Mouse (Mus musculus): ENCODE data around the gene Poldip3.

The Poldip3 gene

DNA sequence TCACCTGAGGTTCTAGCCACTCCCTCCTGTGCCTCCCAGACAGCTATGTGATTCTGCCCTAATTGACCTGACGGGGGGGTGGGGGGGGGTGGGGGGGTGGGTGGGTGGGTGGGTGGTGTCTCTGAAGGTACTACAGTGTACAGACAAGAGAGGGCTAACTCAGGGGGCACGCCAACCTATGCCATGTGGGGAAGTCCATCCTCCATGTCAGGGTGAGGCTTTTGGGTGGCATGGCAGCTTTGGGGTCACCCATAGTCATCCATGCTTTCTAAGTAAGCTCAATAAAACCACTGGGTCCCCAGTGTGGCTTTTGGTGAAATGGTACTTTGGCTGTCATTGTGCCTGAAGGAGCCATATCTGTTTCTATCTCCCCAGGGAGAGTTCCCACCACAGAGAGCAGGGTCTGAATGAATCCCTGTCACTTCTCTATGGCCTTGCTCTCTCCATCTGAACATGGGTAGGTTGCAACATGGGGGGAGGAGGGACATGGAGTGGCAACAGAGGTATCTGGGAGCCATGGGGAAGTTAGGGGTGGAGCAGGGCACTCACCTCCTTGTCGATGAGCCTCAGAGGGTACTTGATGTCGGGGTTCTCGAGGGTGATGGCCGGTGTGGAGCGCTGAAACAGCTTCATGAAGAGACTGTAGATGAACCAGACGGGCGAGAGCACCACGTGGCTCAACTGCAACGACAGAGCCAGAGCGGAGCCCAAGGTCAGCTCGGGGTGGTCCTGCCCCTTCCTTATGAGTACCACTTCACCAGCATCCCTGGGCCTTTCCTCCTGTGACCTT is 16.5 kb upstream of the Poldip3 start:
- DNase-seq (ENCODE audit: low read depth, low spot score) = no peak

DNA sequence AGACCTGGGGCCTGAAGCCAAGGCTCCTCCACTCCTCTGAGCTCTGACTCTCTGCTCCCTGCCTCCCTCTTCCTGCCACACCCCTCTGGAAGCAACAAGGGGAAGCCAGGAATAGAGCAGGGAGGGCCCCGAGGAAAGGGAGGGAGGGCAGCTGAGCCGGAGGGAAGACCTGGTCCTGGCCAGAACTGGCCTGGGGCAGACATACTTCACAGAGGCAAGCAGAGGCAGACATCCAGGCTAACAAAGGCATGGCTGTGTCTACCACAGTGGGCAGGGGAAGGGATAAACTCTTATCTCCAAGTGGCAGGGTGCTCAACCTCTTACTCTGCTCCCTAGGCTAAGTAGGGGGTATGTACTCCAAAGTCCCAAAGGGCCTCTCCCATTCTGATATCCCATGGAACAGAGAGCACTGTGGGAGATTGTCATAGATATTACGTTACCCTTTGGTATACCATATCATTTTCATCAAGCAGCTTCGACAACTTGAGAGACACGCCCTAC is 15.8 kb upstream of the Poldip3 start:
- no peak for DNase-seq (ENCODE audit: low read depth, low spot score)

DNA sequence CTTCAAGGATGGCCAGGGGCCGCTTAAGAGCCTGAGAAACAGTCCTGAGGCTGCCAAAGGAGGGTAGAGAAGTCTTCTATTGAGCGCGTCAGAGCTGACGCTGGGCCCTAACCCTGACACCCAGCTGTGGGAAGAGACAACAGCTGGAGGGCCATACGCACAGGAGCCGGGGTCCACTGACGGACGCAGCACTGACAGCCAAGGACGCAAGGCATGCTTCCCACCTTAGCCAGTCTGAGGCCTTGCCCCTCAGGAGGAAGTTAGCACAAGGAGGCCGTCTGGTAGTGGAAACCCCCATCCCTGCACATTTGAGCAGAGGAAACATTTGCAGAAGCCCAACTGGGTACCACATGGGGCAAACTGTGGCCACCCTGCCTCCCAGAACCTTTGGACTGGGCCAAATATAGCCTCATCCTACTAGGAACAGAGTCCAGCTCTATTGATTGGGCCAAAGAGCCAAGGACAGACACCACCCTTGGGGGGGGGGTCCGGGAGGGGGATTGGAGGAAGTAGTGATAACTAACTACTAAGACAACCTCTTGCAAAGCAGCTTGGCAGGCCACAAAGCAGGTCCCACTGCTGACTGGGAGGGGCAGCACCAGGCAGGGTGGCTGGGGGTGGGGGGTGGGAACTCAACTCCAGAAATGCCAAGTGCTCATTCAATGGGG is 13.8 kb upstream of the Poldip3 start:
- no peak for DNase-seq (ENCODE audit: low read depth, low spot score)

DNA sequence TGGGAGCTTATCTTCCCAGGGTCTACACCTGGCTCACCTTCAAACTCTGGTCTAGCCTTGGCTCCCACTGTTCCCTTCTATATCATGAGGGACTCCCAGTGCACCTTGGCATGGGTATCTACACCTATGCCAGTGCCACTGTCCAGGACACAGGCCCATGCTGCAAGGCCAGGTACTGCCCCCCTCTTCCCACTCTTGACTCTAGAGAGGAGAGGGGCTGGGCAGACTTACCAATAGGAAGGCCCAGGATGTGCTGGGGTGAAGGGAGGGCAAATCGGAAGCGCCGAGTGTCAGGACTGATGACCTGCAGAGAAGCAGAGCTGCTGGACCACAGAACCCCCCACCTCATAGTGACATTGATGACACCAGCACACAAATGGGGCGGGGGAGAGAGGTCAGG is 12.8 kb upstream of the Poldip3 start:
- no peak for DNase-seq (ENCODE audit: low read depth, low spot score)

DNA sequence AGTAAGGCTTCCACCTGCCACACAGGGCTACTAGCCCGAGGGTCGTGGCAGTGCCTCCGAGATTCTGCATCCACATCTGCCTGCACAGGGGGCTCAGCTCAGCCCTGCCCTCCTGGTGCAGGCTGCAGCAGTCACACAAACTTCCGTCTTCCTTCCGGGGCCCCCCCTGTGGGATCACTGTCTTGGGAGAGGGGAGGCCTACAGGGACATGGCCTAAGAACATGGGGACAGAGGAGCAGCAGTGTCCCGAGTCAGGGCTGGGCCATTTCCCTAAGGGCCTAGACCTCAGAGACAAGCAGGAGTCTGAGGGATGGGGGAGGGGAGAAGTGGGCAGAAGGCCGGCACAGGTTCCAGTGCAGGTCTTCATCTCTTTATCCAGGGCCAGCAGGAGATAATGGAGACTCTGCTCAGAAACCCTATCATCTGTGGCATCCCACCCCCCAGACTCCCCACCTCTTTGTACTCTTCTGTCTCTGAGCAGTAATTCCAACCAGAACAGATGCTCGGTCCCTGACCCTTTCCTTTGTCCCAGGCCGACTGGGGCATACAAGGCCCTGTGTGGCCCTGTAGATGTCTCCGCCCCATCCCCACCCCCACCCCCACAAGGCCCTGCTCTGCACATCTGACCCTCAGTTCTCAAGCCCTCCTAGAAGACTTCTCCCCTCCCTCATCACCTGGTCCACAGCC is 12.0 kb upstream of the Poldip3 start:
- no peak for DNase-seq (ENCODE audit: low read depth, low spot score)

DNA sequence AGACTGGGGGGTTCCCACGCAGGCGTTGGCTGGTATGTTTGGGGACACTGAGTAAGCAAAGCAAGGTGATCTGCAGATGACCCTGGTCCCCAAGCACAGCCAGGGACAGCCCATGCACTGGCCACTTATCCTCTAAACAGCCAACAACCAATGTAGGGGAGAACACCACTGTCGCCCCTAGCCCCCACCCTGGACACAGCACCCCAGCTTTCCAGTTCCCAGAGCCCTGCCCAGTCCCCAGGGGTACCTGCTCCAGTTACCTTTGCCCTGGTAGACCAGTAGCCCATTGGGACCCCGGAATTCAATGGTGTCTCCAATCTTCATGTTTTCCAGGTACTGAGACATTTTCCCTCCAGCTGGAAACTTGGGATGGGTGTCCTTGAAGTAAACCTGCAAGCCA is 11.4 kb upstream of the Poldip3 start:
- no peak for DNase-seq (ENCODE audit: low read depth, low spot score)

DNA sequence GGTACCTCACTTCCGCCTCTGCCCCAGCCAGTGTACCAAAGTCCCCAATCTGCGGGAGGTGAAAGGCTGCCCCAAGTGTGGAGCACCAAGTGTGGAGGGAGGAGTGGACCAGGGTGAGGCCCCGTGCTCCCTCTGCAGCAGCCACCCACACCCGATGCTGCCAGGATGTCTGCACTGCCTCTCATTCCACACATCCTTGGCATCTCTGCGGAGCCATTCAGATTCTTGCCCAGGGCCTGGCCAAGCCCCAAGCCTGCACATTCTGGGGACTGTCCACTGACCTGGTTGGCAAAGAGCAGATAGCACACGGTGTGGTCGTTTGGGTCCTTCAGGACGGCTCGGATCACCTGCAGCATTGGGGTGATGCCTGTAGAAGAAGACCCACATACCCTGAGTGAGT is 10.6 kb upstream of the Poldip3 start:
- DNase-seq (ENCODE audit: low read depth, low spot score) = no peak

DNA sequence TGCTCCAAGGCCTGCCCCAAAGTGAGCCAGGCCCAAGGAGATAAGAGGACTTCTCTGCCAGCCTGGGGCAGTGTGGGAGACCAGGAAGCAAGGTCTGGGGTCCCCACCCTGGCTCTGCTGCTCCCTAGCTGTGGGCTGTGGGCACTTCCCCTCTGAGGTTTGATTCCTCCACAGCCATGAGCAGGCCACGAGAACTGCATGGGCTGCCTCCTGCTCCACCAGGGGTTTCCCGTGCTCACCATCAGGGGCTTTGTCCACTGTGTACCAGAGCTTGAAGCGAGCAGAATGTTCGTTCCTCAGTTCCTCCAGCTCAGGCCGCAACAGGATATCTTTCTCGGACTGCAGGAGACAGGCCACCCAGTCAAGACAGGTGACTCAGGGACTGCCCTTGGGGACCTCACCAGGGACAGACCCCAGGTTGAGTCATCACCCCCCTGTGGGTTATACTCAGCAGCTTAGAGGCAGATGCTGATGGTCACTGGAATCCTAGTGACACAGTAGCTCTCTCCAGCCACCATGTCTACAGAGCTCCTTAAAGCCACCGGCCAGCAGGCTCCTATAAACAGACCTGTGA is 9.5 kb upstream of the Poldip3 start:
- DNase-seq (ENCODE audit: low read depth, low spot score) = no peak

DNA sequence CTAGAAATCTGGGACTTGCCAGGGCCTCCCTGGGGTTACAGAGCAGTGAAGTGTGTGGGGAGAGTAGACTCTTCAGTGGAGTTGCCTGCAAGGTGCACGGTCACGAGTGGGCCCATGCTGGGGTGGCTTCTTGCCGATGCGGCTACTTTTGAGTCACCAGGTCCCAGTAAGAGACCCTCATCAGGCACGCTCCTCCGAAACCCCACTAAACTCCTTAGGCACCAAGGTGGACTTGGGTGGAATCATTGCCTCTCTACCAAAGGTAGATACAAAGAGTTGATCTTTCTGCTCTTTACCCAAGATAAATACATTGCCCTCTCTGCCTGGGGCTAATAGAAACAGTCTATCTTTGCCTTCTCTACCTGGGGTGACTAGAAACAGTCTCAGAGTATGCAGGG is 8.5 kb upstream of the Poldip3 start:
- DNase-seq (ENCODE audit: low read depth, low spot score) = no peak

DNA sequence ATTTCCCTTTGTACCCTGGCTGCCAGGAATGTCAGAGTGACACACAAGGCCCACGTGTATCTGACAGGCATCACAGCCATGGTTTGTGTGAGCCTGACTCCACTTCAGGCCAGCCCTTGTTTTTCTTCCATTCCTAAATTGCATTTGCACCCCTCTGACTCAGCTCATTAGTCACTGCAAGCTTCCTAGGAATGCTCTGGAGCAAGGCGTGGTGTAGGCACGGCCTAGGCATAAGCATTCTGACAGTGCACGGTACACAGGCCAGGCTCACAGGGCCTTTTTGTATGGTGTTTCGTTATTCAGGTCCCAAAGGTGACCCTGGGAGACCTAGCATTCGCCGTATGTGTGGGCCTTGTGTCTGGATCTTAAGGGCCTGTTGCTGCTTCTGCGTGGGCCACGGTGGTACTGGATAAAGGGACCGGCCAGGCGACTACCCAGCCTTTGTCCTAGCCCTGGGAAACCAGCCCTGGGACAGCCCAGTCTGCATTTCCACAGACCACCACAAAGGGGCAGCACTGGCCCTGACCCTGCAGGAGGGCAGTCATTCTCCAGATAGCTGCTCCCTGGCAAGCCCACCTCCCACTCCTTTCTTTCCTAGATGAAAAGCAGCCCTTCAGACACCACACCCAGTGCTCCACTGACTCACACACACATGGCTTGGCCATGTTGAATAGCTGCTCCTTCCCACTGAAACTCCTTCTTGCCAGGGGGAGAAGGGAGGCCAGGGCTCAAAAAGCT is 7.9 kb upstream of the Poldip3 start:
- no peak for DNase-seq (ENCODE audit: low read depth, low spot score)

DNA sequence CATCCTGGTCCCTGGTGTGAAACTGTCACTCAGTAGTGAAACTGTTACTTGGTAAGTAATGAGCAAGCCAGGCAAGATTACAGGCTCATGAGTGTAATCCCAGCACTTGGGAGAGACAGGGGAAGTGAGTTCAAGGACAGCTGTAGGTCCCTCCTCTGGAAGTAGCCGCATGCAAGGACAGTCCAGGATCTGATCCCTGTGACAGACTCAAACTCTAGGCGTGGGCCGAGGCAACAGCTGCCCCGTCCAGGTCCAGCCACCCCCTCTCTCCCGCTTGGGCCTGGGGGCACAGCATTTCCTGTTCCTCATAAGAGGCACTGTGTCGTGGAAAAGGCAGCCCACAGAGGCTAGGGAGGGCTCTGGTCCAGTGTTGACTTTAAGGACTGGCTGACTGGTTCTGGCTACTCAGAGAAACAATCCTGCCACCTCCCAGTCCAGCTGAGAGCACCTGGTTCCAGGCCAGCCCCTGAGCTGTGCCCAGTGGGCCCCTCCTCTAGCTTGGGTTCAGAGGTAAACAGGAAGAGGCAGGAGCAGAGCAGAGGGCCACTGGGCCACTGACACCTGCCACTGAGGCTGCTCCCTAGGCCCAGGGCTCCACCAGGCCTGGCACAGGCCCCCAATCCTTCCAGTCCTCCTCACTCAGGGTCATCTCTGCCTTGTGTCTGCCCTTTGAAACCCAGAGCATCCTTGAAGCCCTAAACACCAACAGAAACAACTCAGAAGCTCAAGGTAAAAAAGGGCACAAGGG is 6.7 kb upstream of the Poldip3 start:
- no peak for DNase-seq (ENCODE audit: low read depth, low spot score)

DNA sequence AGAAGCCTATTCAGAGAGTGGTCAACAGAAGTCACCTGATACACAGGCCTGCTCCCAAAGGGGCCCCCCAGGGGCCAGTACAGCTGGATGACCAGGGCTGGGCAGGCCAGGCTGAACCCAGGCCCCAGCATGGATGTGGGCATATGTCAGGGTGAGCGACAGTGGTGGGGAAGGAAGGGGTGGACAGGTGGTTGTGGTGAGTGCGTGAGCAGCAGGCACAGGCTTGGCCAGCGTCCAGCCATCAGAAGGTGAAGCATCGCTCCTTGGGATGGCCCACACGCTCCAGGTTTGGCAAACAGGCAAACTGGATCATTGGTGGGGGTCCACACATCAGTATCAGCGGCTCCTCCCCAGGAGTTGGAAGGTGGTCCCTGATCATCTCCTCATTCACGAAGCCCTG is 5.1 kb upstream of the Poldip3 start:
- no peak for DNase-seq (ENCODE audit: low read depth, low spot score)

DNA sequence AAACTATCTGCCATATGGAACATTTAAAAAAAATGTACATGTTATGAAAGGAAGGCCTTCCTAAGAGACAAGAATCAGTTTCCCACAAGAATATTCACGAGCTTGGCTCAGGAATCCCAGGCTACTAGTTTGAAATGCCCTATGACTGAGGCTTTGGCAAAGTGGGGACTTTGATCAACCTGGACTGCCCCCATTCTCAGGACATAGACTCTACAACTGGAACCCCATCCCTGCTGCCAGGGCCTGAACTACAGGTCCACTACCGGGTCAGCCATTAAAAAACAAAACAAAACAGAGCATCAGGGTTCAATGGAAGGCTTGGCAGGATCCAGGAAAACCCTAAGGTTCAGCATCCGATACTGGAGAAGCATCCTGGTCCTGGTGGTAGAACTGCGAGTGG is 1.5 kb upstream of the Poldip3 start:
- DNase-seq (ENCODE audit: low read depth, low spot score) = no peak

DNA sequence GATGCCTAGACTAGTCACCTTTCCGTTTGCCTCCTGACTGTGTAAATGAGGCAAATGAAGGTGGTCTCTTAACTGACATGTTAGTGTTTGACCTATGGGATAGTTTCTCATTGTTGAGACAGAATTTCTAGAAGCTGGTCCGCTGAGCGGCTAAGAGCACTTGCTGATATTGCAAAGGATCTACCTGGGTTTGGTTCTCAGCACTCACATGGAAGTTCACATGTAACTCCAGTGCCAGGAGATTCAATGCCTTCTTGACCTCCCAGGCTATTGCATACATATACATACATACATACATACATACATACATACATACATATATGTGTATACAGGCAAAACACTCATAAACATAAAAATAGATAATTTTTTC is 874 bp upstream of the Poldip3 start:
- no peak for DNase-seq (ENCODE audit: low read depth, low spot score)

DNA sequence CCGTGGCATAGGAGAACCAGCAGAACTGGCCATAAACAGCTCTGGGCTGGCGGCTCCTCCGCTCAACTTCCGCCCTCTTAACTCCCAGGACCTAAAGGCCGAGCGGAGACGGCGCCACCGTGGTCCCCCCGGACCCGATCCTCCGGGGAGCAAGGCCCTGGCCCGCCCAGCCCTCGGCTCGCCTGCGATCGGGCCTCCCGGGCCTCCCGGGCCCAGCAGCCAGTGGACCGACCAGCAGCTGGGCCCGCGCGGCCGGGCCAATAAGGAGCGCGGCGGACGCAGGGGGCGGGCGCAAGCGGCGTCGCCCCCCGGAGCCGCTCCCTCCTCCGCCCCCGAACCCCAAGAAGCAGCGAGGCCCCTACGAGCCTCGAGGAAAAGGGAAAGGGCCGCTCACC is 386 bp downstream of the Poldip3 start:
- DNase-seq (ENCODE audit: low read depth, low spot score) = no peak

DNA sequence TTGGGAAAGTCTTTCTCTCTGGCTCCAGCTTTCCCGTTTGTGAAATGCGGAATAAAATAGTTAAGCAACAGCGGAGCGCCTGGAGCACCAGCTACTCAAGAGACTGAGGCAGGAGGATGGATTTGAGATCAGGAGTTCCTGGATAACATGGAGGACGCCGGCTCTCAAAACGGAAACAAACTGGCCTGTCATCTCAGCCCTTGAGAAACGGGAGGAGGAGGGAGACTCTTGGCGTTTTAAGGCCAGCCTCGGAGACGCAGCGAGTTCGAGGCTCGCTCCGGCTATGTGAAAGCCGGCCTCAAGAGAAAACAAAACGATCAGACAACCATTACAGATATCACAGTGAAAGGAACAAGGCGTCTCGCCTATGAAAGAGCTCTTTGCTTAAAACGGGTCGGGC is 789 bp downstream of the Poldip3 start:
- no peak for DNase-seq (ENCODE audit: low read depth, low spot score)

DNA sequence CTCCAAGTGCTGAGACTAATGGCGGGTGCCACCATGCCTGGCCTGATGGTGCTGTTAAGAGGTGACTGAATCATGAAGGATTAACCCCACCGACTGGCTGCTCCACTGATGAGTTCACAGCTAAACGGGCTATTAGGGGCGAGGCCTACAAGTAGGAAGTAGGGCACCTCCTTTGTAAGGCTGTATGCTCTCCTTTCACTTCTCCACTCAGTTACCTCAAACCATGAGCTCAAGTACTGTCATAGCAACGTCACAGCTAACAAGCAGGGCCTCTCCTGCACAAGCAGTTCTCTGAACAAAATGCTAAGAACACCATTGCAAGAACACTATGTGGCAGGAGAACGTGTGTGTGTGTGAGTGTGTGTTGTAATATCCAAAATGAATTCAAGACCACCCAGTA is 3.6 kb downstream of the Poldip3 start:
- DNase-seq (ENCODE audit: low read depth, low spot score) = no peak

DNA sequence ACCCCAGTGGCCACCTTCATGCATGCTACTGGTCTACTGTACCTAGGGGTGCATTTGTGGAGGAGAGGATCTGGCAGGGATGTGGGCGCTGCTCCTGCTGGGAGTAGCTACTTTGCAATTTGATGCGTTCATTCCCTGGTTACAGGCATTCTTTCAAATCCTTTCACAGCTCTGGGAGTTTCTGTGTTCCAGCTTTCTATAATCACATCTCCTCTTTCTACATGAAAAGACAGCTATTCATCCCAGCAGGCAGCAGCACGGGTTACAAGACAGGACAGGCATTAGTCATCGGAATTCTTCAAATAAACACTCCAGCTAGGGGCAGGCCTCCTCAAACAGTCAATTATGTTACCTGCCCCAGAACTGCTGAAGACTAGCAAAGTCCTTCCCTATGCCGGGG is 6.3 kb downstream of the Poldip3 start:
- no peak for DNase-seq (ENCODE audit: low read depth, low spot score)

DNA sequence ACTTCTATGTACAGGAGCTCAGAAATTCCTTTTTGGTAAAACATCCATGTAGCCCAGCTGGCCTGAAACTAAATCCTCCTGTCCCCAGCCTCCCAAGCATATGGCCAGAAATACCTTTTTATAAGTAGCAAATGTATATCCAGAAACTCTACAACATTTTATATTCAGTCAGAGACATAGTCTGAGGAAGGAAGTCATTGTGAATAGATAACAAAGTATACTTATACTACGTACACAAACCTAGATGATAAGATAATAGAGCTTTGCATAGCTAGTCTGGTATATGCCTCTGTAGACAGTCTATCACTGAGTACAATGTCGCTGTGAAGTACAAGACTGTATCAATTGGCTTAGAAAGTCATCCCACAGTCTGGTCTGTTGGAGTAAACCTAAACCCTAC is 13.5 kb downstream of the Poldip3 start:
- no peak for DNase-seq (ENCODE audit: low read depth, low spot score)

DNA sequence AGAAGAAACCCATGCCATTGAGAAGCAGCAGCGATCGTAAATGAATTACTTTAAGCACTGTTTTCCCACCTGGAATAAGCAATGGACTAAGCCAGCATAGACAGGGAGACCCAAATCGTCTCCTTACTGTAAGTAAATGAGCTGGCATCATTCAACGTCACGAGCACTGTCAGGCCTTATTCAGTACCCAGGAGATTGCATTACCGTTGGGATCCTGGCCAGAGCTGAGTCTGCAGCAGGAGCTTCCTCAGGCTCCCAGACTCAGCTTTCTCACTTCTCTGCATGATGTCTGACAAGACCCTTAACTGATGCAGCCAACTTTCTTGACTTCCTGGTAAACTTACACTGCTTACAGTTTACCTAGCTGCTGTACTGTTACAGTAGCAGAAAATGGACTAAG is 14.5 kb downstream of the Poldip3 start:
- DNase-seq (ENCODE audit: low read depth, low spot score) = no peak

Data from brain, embryonic 18.5 days (tissue).